Mouse (Mus musculus): ENCODE results near the gene Selenon.
A peak's percentile ranks its signal among the peaks of the same experiment; 100 is the strongest.

The Selenon gene

DNA sequence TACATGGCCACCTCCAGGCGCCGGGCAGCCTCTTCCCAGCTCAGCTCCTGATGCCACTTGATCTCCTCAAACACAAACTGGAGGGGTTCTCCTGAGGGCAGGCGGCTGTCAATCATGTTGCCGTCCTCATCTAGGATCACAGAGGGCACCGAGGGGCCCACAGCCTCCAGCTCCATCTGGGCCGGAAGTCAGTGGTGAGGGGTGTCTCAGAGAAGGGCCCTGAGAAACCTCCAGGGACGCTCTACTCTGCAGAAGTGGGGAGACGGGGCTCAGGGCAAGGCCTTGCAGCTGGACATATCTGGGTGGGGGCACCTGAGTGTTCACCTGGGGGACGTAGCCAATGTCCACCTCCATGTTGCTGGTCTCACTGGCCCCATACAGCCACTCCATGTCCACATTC, 9.2 kb downstream of the Selenon start:
- DNase-seq, result no peak

GRCm38 (mm10) chr4:134538997-134539580, 12.9 kb downstream of the Selenon start:
- DNase-seq, result no peak

DNA sequence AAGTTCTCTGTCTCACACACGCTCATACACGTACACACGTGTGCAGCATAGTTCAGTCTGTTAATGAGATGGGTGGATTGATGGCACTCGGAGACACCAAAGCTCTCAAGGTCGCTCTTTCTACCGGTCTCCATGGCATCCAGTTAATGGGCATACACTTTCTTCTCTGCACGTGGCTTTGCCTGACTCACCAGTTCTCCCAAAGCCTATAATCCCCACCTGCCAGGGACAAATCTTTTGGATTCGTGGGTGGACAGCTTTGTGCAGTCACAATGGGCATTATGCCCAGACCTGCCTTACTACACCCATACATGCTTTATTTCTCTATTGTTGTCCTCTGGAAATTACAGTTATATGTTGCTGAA, 16.2 kb downstream of the Selenon start:
- peak in 1 of 2 experiments; percentile 27 for DNase-seq

GRCm38 (mm10) chr4:134534932-134535786, 16.8 kb downstream of the Selenon start, which contains the start of gene Mtfr1l:
Gene Mtfr1l, minus strand, starts transcription at chr4:134535387.
- DNase-seq, result peak; percentile 99

GRCm38 (mm10) chr4:134534124-134534886, 17.7 kb downstream of the Selenon start:
- peak; percentile 80 to 92 for DNase-seq

GRCm38 (mm10) chr4:134533421-134533820, 18.5 kb downstream of the Selenon start:
- DNase-seq, result no peak

DNA sequence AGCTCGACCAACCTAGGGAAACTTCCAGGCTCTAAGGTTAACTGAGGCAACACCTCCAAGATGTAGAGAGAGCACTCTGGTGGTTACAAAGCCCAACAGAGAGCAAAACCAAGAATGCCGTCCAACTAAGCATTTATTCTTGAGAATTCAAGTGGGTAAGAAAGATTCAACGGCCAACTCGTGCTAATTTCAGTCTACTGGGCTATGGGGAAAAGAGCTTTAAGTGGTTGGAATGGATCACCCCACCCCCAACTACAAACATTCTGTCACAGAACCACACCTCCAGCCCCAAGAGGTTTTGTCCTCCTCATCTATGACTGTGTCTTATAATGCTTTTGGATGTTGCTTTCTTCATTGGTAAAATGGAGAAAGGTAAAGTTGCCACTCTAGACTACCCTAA, 19.0 kb downstream of the Selenon start:
- DNase-seq, result no peak

DNA sequence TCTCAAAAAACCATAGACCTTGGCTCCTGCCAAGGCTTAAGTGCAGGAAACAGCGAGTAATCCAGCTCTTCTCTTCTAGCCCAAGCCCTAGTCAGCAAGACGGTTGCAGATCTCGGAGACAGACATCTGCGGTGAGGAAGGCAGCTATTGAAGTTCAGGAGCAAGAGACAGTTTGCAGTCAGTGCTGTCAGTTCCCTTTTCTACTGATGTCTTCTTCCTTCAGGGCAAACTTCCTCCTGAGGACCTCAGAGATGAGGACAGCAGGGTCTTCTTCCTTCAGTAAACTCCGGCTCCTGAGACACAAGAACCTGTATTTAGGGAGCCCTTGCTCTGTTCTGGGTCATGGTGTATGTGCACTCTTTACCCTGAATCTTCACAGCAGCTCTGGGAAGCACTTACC, 25.7 kb downstream of the Selenon start:
- no peak for DNase-seq

GRCm38 (mm10) chr4:134525806-134526205, 26.2 kb downstream of the Selenon start:
- DNase-seq, result no peak

- no peak for DNase-seq
Measured at GRCm38 (mm10) chr4:134523447-134523846, 28.5 kb downstream of the Selenon start.

GRCm38 (mm10) chr4:134519281-134519680, 32.7 kb downstream of the Selenon start:
- DNase-seq, result no peak

DNA sequence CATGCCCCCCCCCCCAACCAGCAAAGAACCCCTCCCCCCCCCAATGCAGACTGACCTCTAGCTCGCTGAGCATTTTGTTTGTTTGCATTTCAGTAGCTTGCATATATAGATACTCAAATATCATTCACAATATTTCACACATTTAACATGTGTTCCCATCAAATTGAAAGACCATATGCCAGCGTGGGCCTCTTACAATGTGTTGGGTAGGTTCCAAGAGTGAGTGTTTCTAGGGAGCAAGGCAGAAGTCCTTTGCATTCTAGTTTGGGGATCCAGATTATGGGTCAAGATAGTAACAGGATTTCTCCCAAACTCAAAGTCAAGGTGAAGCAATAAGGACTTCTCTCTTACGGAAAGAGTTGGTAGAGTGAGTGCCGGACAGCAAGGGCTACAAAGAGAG, 33.4 kb downstream of the Selenon start:
- DNase-seq, result no peak

- no peak for DNase-seq
Measured at GRCm38 (mm10) chr4:134517719-134518118, 34.2 kb downstream of the Selenon start.

DNA sequence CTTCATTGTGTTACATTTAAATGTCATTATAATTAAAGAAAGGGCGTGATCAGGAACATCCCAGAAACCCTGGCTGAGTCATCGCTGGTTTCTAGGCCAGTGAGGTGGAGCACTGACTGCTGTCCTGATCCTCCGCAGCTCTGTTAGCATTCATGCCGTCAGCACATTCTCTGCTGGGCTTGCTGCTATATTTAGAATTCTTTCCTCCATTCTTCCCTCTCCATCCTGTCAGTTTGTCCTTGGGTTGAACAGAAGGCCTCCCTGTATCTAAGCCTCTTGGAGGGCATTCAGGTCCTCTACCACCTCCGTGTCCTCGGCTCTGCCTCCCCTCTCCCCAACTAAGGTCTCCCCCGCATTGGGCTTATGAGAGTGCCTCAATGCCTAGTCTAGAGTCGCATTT, 35.0 kb downstream of the Selenon start:
- peak; percentile 37 to 62 for DNase-seq

DNA sequence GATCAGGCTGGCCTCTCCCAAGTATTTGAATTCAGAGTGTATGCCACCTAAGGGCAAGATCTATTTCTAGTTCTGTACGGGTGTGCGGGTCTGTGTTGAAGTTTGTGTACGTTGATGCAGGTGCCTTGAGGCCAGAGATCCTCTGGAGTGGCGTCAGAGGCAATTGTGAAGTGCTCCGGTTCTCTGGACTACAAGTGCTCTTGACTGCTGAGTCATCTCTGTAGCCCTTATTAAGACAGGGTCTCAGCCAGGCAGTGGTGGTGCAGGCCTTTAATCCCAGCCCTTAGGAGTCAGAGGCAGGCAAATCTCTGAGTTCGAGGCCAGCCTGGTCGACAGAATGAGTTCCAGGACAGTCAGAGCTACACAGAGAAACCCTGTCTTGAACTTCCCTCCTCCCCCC, 36.4 kb downstream of the Selenon start:
- DNase-seq, result no peak

DNA sequence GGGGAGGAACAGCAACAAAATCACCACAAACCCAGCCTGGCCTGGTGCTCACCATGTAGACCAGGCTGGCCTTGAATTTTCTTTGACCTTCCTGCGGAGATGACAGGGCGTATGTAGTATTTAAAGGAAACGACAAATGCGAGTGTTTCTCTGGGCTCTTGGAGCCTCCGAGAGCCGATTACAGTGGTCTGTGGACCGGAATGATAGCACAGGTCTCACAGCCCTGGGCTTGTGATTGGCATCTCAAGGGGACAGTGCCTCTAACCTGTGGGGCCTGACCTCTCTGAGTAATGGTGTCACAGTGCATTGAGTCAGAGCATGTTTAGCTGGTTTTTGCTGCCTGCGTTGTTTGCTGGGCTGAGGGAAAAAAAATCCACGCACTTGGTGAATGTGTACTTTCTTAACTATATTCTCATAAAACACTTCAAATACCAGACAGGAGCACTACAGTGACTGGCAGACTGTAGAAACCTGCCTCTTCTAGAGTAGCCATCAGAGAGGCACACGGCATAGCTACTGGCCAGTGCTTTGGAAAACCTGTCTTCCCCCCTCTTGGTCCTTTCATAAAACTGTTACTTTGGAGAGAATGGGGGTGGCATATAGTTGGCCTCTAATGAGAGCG, 37.5 kb downstream of the Selenon start:
- no peak for DNase-seq

DNA sequence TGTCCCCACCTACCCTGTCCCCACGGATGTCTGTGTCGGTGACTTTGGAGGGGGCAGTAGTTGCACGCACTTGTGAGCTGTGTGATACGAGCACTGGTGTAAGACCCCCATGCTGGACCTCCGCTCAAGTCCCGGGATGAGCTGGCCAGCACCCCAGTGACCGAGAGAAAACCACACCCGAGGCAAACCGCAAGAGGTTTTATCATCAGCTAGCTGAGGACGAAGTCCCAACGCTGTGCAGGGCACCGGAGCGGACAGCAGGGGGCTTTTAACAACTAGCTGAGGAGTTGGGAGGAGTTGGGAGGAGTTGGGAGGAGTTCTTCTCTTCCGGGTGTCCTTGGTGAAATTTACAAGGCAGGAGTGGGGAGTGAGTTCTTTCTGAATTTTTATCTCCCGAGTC, 39.2 kb downstream of the Selenon start:
- peak; percentile 83 to 88 for DNase-seq

- no peak for DNase-seq
Measured at GRCm38 (mm10) chr4:134511730-134512129, 40.2 kb downstream of the Selenon start.

GRCm38 (mm10) chr4:134510845-134511411, 41.0 kb downstream of the Selenon start, which contains the start of gene Aunip:
Gene Aunip, plus strand, starts transcription at chr4:134510999.
- DNase-seq, result peak; percentile 93 to 99

- no peak for DNase-seq
Measured at GRCm38 (mm10) chr4:134510396-134510795, 41.6 kb downstream of the Selenon start.

- no peak for DNase-seq
Measured at GRCm38 (mm10) chr4:134506713-134507112, 45.3 kb downstream of the Selenon start.

DNA sequence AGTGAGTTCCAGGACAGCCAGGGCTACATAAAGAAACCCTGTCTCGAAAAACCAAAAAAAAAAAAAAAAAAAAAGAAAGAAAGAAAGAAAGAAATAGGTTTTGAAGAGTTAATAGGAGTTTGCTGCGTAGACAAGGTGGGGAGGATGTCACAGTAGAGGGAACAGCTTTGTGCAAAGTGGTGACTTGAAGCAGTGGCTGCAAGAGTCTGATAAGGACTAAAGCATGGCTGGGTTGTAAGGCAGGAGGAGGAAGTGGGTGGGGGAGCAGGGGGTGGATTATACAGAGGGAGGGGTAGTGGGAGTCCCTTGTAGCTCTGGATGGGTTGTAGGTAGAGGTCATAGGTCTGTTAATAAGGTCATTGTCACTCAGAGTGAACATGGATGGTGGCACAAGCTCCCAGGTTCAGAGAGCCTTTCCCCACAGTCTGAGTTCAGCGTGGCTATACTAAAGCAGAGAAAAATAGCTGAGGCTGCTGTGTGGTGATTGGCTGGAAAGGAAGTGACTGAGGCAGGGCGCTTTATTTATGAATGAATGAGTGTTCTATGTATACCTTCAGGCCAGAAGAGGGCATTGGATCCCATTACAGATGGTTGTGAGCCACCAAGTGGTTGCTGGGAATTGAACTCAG, 45.9 kb downstream of the Selenon start:
- DNase-seq, result no peak

Data from kidney, postnatal 36 days (tissue).